Mouse (Mus musculus) midbrain, embryonic 10.5 days (tissue): ENCODE data around the gene Spaca9. TPM values are rescaled to one million over a fixed set of nuclear protein-coding genes. Genes with fewer than 3 reads are reported as not detected.

Experiments used
- DNase-seq: peaks from one replicate; pipeline ENCODE4 v3.0.0-alpha.2; 2017; ENCODE audit warnings: low spot score
- H3K27ac ChIP-seq: fragments of 300-500 bp; sonication (generic); replicated peaks from 2 replicates; pipeline ENCODE4 v1.5.1; 2016; ENCODE audit warnings: mild to moderate bottlenecking
- H3K27me3 ChIP-seq: fragments of 300-500 bp; sonication (generic); 2 replicates; pipeline ENCODE4 v1.6.1; 2016; ENCODE audit warnings: low read depth, mild to moderate bottlenecking; ENCODE audit not compliant: poor library complexity, severe bottlenecking
- H3K36me3 ChIP-seq: fragments of 300-500 bp; sonication (generic); 2 replicates; pipeline ENCODE4 v1.6.1; 2016; ENCODE audit warnings: mild to moderate bottlenecking, moderate library complexity
- H3K4me1 ChIP-seq: fragments of 300-500 bp; sonication (generic); 2 replicates; pipeline ENCODE4 v1.6.1; 2016
- H3K4me3 ChIP-seq: fragments of 300-500 bp; sonication (generic); 2 replicates; pipeline ENCODE4 v1.5.1; 2016; ENCODE audit warnings: mild to moderate bottlenecking, moderate library complexity
- H3K9me3 ChIP-seq: fragments of 300-500 bp; sonication (generic); replicated peaks from 2 replicates; pipeline ENCODE4 v1.6.1; 2016; ENCODE audit warnings: mild to moderate bottlenecking
- WGBS: fragments of 180-500 bp; shearing (Covaris S2); methylation state at CpG from one replicate; pipeline ENCODE4 v1.1.7; 2016; 5-methylcytosine and 5-hydroxymethylcytosine counted together
- polyA plus RNA-seq: library from polyadenylated mRNA; unstranded; fragments of >200 nt; fragmentation: Nextera tagmentation; extraction: Ambion mirVana; gene quantifications from 2 replicates; pipeline ENCODE4 v1.2.1, GENCODE M21; 2016

The Spaca9 gene
- polyA plus RNA-seq, 1 experiment from 2014 or later = 3.2 TPM

DNA sequence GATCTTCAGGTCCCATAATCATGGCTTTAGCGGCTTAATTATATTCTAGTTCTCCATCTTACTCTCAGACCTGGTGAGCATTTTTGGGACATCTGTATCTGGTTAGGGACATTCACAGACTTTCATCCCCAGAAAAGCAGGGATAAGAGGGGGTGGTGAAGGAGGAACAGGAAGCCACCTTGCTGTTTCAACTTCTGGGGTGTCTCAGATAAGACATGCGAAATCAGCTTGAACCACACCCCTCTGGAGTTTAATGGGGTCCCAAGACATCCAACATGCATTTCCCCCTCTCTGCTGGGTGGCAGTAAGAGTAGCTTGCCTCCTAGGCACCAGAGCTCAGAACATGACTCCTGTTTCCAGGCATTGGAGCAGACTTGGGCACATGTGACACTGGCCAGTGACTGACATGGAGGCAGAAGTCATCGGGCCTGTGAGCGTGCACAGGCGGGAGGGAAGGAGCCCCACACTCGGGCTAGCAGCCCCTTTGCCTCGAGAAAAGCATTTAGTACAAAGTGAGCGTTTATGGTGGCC is 6.6 kb upstream of the Spaca9 start:
- no peak overlapping the region for H3K4me3 ChIP-seq
- H3K27ac ChIP-seq = no peak overlapping the region
- no peak for DNase-seq
- H3K27me3 ChIP-seq = peaks cover under 1% of the 10 kb centered on the region; the same call in 1 of the 2 replicates
- WGBS = 76% methylated on average over 8 of the region's 8 CpGs
- H3K4me1 ChIP-seq = peaks cover 22% of the 10 kb centered on the region
- H3K9me3 ChIP-seq = no peaks in the 10 kb centered on the region
- no peaks in the 10 kb centered on the region for H3K36me3 ChIP-seq

DNA sequence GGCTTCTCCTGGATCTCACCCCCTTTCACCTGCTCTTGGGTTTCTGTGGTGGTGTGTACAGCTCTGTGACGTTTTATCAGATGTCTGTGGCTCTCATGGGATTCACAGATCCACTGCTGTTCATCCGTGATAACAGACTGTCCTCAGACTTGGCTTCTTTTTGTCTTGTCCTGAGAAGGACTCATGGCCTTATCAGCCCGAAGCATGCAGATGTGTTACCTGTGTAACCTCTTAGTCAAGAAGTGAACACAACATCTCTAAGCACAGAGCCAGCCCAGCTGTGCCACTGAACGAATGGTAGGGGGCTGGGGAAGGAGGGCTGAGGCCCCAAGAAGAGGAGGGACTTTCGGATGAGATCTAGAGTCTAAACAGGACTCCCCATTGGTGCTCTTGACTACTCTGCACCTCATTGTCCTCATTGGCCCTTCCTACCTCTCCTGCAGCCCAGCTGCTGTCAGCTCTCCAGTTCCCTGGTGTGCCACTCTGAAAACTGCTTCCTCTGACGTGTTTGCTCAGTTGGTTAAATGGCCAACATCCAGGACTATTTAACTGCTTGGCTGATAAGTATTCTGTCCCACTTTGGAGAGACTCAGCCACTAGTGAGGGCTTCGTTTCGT is 2.2 kb upstream of the Spaca9 start:
- peaks cover 50% of the 10 kb centered on the region for H3K4me1 ChIP-seq
- H3K27me3 ChIP-seq = peaks cover 21% of the 10 kb centered on the region
- no peak for DNase-seq
- no peak overlapping the region for H3K27ac ChIP-seq
- H3K36me3 ChIP-seq = no peaks in the 10 kb centered on the region
- no peaks in the 10 kb centered on the region for H3K9me3 ChIP-seq
- no peak overlapping the region for H3K4me3 ChIP-seq
- 74% methylated on average over 8 of the region's 8 CpGs for WGBS

- peaks cover 21% of the 10 kb centered on the region for H3K27me3 ChIP-seq
- WGBS = 77% methylated on average over 5 of the region's 5 CpGs
- H3K27ac ChIP-seq = no peak overlapping the region
- no peaks in the 10 kb centered on the region for H3K36me3 ChIP-seq
- H3K4me1 ChIP-seq = peaks cover 45% of the 10 kb centered on the region
- no peak for DNase-seq
- no peak overlapping the region for H3K4me3 ChIP-seq
- H3K9me3 ChIP-seq = no peaks in the 10 kb centered on the region
These were observed 961 bp downstream of the Spaca9 start for GRCm38 (mm10) chr2:28698566-28698965.

DNA sequence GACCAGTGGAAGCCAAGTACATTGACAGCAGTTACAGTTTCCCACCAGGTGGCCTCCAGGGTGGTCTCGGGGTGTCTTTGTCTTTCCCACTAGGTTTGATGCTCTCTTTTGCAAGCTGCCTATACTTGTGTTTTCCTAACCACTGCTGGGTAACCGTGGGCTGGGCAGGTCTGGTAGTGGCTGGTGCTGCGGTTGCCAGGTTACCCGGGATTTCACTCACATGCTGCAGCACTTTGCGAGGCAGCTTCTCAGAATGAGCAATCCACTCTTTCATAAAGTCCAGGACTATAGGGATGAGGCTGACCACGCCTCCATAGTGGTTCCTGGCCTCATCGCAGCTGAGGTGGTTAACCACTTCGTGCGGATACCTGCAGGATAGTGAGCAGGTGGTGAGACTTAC is 6.8 kb downstream of the Spaca9 start:
- H3K4me1 ChIP-seq = peaks cover 8% of the 10 kb centered on the region; the same call in 1 of the 2 replicates
- 74% methylated on average over 9 of the region's 9 CpGs for WGBS
- H3K4me3 ChIP-seq = no peak overlapping the region

DNA sequence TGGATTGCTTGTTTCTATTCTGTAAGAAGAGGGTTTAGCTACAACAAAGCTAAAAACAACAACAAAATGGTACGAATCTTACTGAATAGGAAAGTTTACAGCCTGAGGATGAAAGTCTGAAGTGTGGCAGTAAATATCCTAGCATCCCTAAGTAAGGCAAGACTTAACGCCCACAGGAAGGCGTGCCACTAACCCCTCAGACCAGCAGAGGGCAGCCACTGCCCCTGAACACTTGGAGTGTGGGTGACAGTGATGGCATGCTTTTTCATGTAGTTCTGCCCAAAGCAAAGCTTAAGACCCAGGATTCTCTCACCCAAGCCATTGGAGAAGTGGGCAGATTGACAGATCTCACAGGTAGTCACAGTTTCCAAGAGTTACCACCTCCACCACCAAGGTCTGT is 11.1 kb downstream of the Spaca9 start:
- Histone ChIP-seq H3K36me3 (peaks cover 57% of the 10 kb centered on the region), H3K4me1 (peaks cover 6% of the 10 kb centered on the region; the same call in 1 of the 2 replicates), H3K27ac (no peak overlapping the region), H3K9me3 (no peaks in the 10 kb centered on the region), H3K4me3 (no peak overlapping the region), H3K27me3 (no peaks in the 10 kb centered on the region)
- WGBS = 44% methylated on average over 3 of the region's 3 CpGs
- peak; percentile 30 for DNase-seq

More for the DNA sequence above, 6.8 kb downstream of the Spaca9 start:
- DNase-seq = no peak
- Histone ChIP-seq H3K27me3 (0 out of 2 replicates have a peak, but pooled peaks cover under 1% of the 10 kb centered on the region), H3K9me3 (no peaks in the 10 kb centered on the region), H3K36me3 (peaks cover 14% of the 10 kb centered on the region), H3K27ac (no peak overlapping the region)

DNA sequence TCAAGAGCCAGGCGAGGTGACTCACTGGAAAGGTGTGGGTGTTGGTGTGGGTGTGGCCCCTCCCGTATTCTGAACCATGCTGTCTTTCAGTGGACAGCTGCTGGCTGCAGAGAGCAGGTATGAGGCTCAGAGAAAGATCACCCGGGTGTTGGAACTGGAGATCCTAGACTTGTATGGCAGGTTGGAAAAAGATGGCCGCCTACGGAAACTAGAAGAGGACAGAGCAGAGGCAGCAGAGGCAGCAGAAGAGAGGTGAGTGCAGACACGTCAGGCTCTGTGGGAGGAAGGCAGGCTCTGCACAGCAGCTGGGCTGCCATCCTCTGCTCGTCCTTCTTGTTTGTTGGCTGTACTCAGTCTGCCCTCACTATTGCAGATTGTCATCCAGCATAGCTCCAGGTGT is 13.6 kb downstream of the Spaca9 start:
- 93% methylated on average over 7 of the region's 7 CpGs for WGBS

GRCm38 (mm10) chr2:28681718-28682117 is 17.8 kb downstream of the Spaca9 start:
- Histone ChIP-seq H3K4me1 (no peaks in the 10 kb centered on the region), H3K4me3 (no peak overlapping the region), H3K27ac (no peak overlapping the region), H3K9me3 (no peaks in the 10 kb centered on the region), H3K36me3 (peaks cover 100% of the 10 kb centered on the region), H3K27me3 (no peaks in the 10 kb centered on the region)
- DNase-seq = no peak
- 90% methylated on average over 4 of the region's 4 CpGs for WGBS

More for the DNA sequence above, 13.6 kb downstream of the Spaca9 start:
- Histone ChIP-seq H3K27me3 (no peaks in the 10 kb centered on the region), H3K4me1 (peaks cover 6% of the 10 kb centered on the region; the same call in 1 of the 2 replicates), H3K4me3 (no peak overlapping the region), H3K27ac (no peak overlapping the region), H3K9me3 (no peaks in the 10 kb centered on the region), H3K36me3 (peaks cover 82% of the 10 kb centered on the region)
- DNase-seq = no peak

GRCm38 (mm10) chr2:28680710-28681109 is 18.8 kb downstream of the Spaca9 start:
- Histone ChIP-seq H3K4me1 (no peaks in the 10 kb centered on the region), H3K4me3 (no peak overlapping the region), H3K27ac (no peak overlapping the region), H3K27me3 (no peaks in the 10 kb centered on the region), H3K36me3 (peaks cover 100% of the 10 kb centered on the region), H3K9me3 (no peaks in the 10 kb centered on the region)
- WGBS = 43% methylated on average over 4 of the region's 4 CpGs
- no peak for DNase-seq

- H3K27ac ChIP-seq = no peak overlapping the region
- H3K9me3 ChIP-seq = no peaks in the 10 kb centered on the region
- H3K4me3 ChIP-seq = no peak overlapping the region
- DNase-seq = no peak
- peaks cover 100% of the 10 kb centered on the region for H3K36me3 ChIP-seq
- no peaks in the 10 kb centered on the region for H3K27me3 ChIP-seq
- H3K4me1 ChIP-seq = no peaks in the 10 kb centered on the region
- WGBS = 90% methylated on average over 8 of the region's 8 CpGs
These were observed 23.5 kb downstream of the Spaca9 start for GRCm38 (mm10) chr2:28676005-28676404.

- Histone ChIP-seq H3K9me3 (no peaks in the 10 kb centered on the region), H3K4me1 (no peaks in the 10 kb centered on the region), H3K36me3 (peaks cover 99% of the 10 kb centered on the region), H3K27ac (no peak overlapping the region), H3K4me3 (no peak overlapping the region), H3K27me3 (no peaks in the 10 kb centered on the region)
- 90% methylated on average over 2 of the region's 2 CpGs for WGBS
- no peak for DNase-seq
These were observed 28.1 kb downstream of the Spaca9 start for GRCm38 (mm10) chr2:28671438-28671837.

DNA sequence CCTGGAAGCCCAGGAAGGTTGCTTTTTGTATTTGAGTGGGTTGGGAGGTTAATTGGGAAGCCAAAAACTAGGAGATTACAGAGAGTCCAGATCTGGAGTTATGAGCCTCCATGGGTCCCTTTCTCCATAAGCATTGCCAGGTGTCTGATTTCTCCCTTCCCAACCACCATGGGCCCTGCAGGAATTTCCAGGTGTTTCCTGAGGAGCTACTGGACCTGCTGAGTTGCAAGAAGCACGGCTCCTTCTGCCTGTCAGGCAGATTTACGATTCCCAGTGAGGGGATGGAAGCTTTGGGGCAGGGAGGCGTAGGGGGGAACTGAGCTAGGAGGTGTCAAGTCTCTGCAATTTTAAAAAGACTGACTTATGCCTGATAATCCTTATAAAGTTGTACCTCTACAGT is 33.7 kb downstream of the Spaca9 start:
- DNase-seq = no peak
- H3K36me3 ChIP-seq = peaks cover 99% of the 10 kb centered on the region
- 91% methylated on average over 3 of the region's 3 CpGs for WGBS

GRCm38 (mm10) chr2:28662891-28663290 is 36.6 kb downstream of the Spaca9 start:
- no peaks in the 10 kb centered on the region for H3K27me3 ChIP-seq
- no peak overlapping the region for H3K4me3 ChIP-seq
- DNase-seq = no peak
- no peaks in the 10 kb centered on the region for H3K4me1 ChIP-seq
- H3K9me3 ChIP-seq = no peaks in the 10 kb centered on the region
- WGBS = 92% methylated on average over 3 of the region's 3 CpGs
- no peak overlapping the region for H3K27ac ChIP-seq
- H3K36me3 ChIP-seq = peaks cover 100% of the 10 kb centered on the region

More for the DNA sequence above, 33.7 kb downstream of the Spaca9 start:
- Histone ChIP-seq H3K27me3 (no peaks in the 10 kb centered on the region), H3K4me1 (no peaks in the 10 kb centered on the region), H3K27ac (no peak overlapping the region), H3K9me3 (no peaks in the 10 kb centered on the region), H3K4me3 (no peak overlapping the region)

DNA sequence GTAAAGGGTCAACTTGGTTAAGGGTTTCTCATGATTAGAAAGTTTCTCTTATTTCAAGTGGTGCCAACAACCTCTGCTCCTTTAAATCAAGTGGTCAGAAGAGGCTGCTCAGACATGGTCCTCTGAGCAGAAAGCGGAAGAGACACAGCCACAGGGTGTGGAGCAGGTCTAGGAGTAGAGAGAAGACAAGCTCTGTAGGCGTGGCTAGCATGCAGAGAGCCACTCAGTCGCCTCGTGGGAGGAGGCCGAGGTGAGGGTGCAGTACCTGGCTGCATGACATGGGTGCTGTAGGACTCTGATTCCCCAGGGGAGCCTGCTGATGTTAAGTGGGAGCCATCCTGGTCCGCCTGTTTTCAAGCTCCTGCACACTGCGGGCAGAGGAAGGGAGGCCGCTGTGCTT is 43.3 kb downstream of the Spaca9 start:
- WGBS = 83% methylated on average over 8 of the region's 8 CpGs
- Histone ChIP-seq H3K4me3 (no peak overlapping the region), H3K4me1 (no peaks in the 10 kb centered on the region), H3K27ac (no peak overlapping the region), H3K27me3 (no peaks in the 10 kb centered on the region), H3K36me3 (peaks cover 65% of the 10 kb centered on the region), H3K9me3 (no peaks in the 10 kb centered on the region)
- no peak for DNase-seq
